Mouse (Mus musculus): Measurements from ENCODE around the gene Olfr322. TPM values are rescaled to one million over a fixed set of nuclear protein-coding genes. Genes with fewer than 3 reads are reported as not detected.
A peak's percentile ranks its signal among the peaks of the same experiment; 100 is the strongest.

Olfr322 gene
- not detected in 2 replicates for polyA plus RNA-seq (2012; rRNA removed)

- WGBS: 85% methylated on average over 4 of the region's 4 CpGs
- no peak for DNase-seq
- H3K4me3 ChIP-seq (replicated peaks; ENCODE audit: extremely low read depth, low read depth, low read length): no peak within 1 kb of the TSS
- H3K4me1 ChIP-seq (ENCODE audit: control insufficient read depth, insufficient read depth, low read length): no peaks in the 10 kb centered on the region
- TF ChIP-seq CTCF (IDR thresholded peaks at IDR 0.05; ENCODE audit: insufficient read depth, low read length): no peak
- TF ChIP-seq POLR2A (IDR thresholded peaks at IDR 0.05; ENCODE audit: borderline replicate concordance, extremely low read depth, low read depth, low read length): no peak
These were observed at the start of gene Olfr322 for GRCm38 (mm10) chr11:58658596-58658995. Gene Olfr322 (plus strand): TSS chr11:58658782.

GRCm38 (mm10) chr11:58613359-58613758, 45.2 kb upstream of the Olfr322 start:
- WGBS: 49% methylated on average over 3 of the region's 3 CpGs
- no peak for TF ChIP-seq CTCF (IDR thresholded peaks at IDR 0.05; ENCODE audit: insufficient read depth, low read length)
- TF ChIP-seq POLR2A (IDR thresholded peaks at IDR 0.05; ENCODE audit: borderline replicate concordance, extremely low read depth, low read depth, low read length): no peak
- Histone ChIP-seq H3K4me1 (ENCODE audit: control insufficient read depth, insufficient read depth, low read length) (no peaks in the 10 kb centered on the region), H3K4me3 (replicated peaks; ENCODE audit: extremely low read depth, low read depth, low read length) (no peak overlapping the region)
- no peak for DNase-seq

DNA sequence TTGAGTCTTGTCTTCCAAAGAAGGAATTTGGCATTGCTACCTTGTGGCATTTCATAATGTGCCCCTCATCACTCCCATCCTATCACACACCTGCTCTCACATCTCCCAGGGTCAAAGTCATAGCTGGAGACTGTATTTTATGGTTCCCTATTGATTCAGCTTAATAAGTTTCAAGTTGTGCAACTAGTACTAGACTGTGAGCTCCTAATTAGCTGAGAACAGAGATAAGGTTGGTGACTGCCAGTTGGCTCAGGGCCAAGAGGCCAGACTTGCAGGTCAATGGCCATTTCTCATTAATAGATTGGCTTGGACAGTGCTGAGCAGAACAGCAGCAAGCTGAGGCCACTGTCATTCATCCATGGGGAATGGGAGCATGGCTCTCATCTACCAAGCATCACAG, 44.1 kb upstream of the Olfr322 start:
- no peak for DNase-seq
- no peak for TF ChIP-seq CTCF (IDR thresholded peaks at IDR 0.05; ENCODE audit: insufficient read depth, low read length)
- no peak for TF ChIP-seq POLR2A (IDR thresholded peaks at IDR 0.05; ENCODE audit: borderline replicate concordance, extremely low read depth, low read depth, low read length)
- Histone ChIP-seq H3K4me3 (replicated peaks; ENCODE audit: extremely low read depth, low read depth, low read length) (no peak overlapping the region), H3K4me1 (ENCODE audit: control insufficient read depth, insufficient read depth, low read length) (no peaks in the 10 kb centered on the region)

DNA sequence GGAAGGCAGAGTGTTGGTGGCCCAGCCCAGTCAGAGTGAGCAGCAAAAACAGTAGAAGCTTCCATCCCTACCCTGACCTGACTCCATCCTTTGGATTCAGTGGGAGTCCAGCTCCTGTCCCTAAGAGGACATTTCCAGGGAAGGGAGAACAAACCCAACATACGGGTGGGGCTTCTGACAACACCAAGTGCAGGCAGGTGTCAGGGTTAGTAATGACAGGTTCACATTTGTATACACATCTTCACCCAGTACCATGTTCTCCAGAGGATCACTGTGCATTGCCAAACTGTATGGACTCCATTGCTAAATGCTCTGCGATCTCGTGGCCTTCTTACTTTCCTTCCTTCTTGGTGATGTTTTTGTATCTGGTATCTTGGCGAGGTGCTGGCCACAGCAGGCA, 42.6 kb upstream of the Olfr322 start, which contains the start of gene 2210407C18Rik:
2210407C18Rik (minus strand) TSS at position 101 of the 400 bp plus-strand sequence.
- DNase-seq: no peak
- no peak for TF ChIP-seq CTCF (IDR thresholded peaks at IDR 0.05; ENCODE audit: insufficient read depth, low read length)
- no peak for TF ChIP-seq POLR2A (IDR thresholded peaks at IDR 0.05; ENCODE audit: borderline replicate concordance, extremely low read depth, low read depth, low read length)
- H3K4me3 ChIP-seq (replicated peaks; ENCODE audit: extremely low read depth, low read depth, low read length): no peak within 1 kb of the TSS
- no peaks in the 10 kb centered on the region for H3K4me1 ChIP-seq (ENCODE audit: control insufficient read depth, insufficient read depth, low read length)
- WGBS: 86% methylated on average over 4 of the region's 4 CpGs

- DNase-seq: no peak
- 44% methylated on average over 3 of the region's 3 CpGs for WGBS
- TF ChIP-seq POLR2A (IDR thresholded peaks at IDR 0.05; ENCODE audit: borderline replicate concordance, extremely low read depth, low read depth, low read length): no peak
- no peak for TF ChIP-seq CTCF (IDR thresholded peaks at IDR 0.05; ENCODE audit: insufficient read depth, low read length)
- Histone ChIP-seq H3K4me1 (ENCODE audit: control insufficient read depth, insufficient read depth, low read length) (no peaks in the 10 kb centered on the region), H3K4me3 (replicated peaks; ENCODE audit: extremely low read depth, low read depth, low read length) (no peak overlapping the region)
These were observed 40.2 kb upstream of the Olfr322 start for GRCm38 (mm10) chr11:58618369-58618768.

- WGBS: 60% methylated on average over 6 of the region's 6 CpGs
- Histone ChIP-seq H3K4me1 (ENCODE audit: control insufficient read depth, insufficient read depth, low read length) (no peaks in the 10 kb centered on the region), H3K4me3 (replicated peaks; ENCODE audit: extremely low read depth, low read depth, low read length) (no peak overlapping the region)
- TF ChIP-seq POLR2A (IDR thresholded peaks at IDR 0.05; ENCODE audit: borderline replicate concordance, extremely low read depth, low read depth, low read length) (no peak), CTCF (IDR thresholded peaks at IDR 0.05; ENCODE audit: insufficient read depth, low read length) (no peak)
- no peak for DNase-seq
These were observed 39.8 kb upstream of the Olfr322 start for GRCm38 (mm10) chr11:58618793-58619192.

GRCm38 (mm10) chr11:58626146-58626545, 32.4 kb upstream of the Olfr322 start:
- no peak overlapping the region for H3K4me3 ChIP-seq (replicated peaks; ENCODE audit: extremely low read depth, low read depth, low read length)
- no peak for TF ChIP-seq CTCF (IDR thresholded peaks at IDR 0.05; ENCODE audit: insufficient read depth, low read length)
- TF ChIP-seq POLR2A (IDR thresholded peaks at IDR 0.05; ENCODE audit: borderline replicate concordance, extremely low read depth, low read depth, low read length): no peak
- no peaks in the 10 kb centered on the region for H3K4me1 ChIP-seq (ENCODE audit: control insufficient read depth, insufficient read depth, low read length)
- WGBS: 45% methylated on average over 4 of the region's 4 CpGs
- DNase-seq: no peak

GRCm38 (mm10) chr11:58630401-58630800, 28.2 kb upstream of the Olfr322 start, which contains the start of gene Olfr323:
Gene Olfr323 (minus strand): TSS chr11:58630501.
- TF ChIP-seq CTCF (IDR thresholded peaks at IDR 0.05; ENCODE audit: insufficient read depth, low read length): no peak
- TF ChIP-seq POLR2A (IDR thresholded peaks at IDR 0.05; ENCODE audit: borderline replicate concordance, extremely low read depth, low read depth, low read length): no peak
- no peak for DNase-seq
- Histone ChIP-seq H3K4me1 (ENCODE audit: control insufficient read depth, insufficient read depth, low read length) (no peaks in the 10 kb centered on the region), H3K4me3 (replicated peaks; ENCODE audit: extremely low read depth, low read depth, low read length) (no peak within 1 kb of the TSS)
- 71% methylated on average over 5 of the region's 5 CpGs for WGBS

- DNase-seq: no peak
- TF ChIP-seq CTCF (IDR thresholded peaks at IDR 0.05; ENCODE audit: insufficient read depth, low read length) (no peak), POLR2A (IDR thresholded peaks at IDR 0.05; ENCODE audit: borderline replicate concordance, extremely low read depth, low read depth, low read length) (no peak)
- WGBS: 50% methylated on average over 4 of the region's 4 CpGs
- no peak overlapping the region for H3K4me3 ChIP-seq (replicated peaks; ENCODE audit: extremely low read depth, low read depth, low read length)
- H3K4me1 ChIP-seq (ENCODE audit: control insufficient read depth, insufficient read depth, low read length): no peaks in the 10 kb centered on the region
These were observed 23.7 kb upstream of the Olfr322 start for GRCm38 (mm10) chr11:58634878-58635277.

DNA sequence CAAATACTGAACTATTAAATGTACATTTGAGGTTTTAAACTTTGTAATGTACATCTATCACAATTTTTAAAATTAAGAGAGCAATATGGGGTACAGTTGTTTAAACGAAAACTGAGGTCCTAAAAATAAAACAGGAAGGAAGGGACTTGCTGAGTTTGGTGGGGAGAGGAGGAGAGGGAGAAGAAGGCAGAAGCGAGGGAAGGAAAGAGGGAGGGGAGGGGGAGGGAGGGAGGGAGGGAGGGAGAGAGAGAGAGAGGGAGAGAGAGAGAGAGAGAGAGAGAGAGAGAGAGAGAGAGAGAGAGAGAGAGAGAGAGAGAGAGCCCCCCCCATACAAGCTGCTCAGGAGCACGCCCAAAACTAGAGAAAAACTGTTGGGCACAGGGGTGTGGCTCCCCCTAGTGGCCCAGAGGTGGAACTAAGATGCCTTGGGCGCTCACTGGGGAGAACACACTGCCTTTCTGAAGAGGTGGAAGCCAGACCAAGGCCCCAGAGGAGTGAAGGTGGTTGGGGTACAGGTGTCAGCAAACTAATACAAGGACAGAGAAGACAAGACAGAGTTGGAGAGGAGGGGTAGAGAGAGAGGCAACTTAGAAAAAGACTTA, 22.1 kb upstream of the Olfr322 start:
- WGBS: 10% methylated on average over 4 of the region's 4 CpGs
- DNase-seq: peak; percentile 17
- TF ChIP-seq CTCF (IDR thresholded peaks at IDR 0.05; ENCODE audit: insufficient read depth, low read length): peak; percentile 69
- no peak for TF ChIP-seq POLR2A (IDR thresholded peaks at IDR 0.05; ENCODE audit: borderline replicate concordance, extremely low read depth, low read depth, low read length)
- Histone ChIP-seq H3K4me1 (ENCODE audit: control insufficient read depth, insufficient read depth, low read length) (no peaks in the 10 kb centered on the region), H3K4me3 (replicated peaks; ENCODE audit: extremely low read depth, low read depth, low read length) (no peak overlapping the region)
